ENCODE assay signal across 8 mouse cellular contexts in genomic region chr3:116129841-116130595, GRCm38 (mm10). TPM values are rescaled to one million over a fixed set of nuclear protein-coding genes. Genes with fewer than 3 reads are reported as not detected.
DNase-seq lines count a peak whose midpoint lies in the region; ATAC-seq and TF ChIP-seq lines count a peak whose summit lies in the region.

No protein-coding gene starts in this region.

- peak; percentile 80 for DNase-seq in heart, adult 11 months
- no peak for DNase-seq in heart, adult 9 months (ENCODE audit: low spot score in 2 of 2)
- DNase-seq in kidney, adult 8-10 months = no peak
- DNase-seq in 3T3-L1 (ENCODE audit: low read depth, low spot score) = peak; percentile 58
- DNase-seq in frontal cortex, postnatal 25 days (ENCODE audit: low spot score in 2 of 2) = no peak
- DNase-seq in right cerebral cortex, adult 18-20 months = no peak

- no peaks in the 10 kb centered on the region for H3K9me3 ChIP-seq in kidney, embryonic 16.5 days (ENCODE audit: low read length)

- no peak overlapping the region for H3K4me3 ChIP-seq in kidney, embryonic 16.5 days (ENCODE audit: low read length)
- H3K4me3 ChIP-seq in embryonic fibroblast, embryonic 13.5 days (ENCODE audit: insufficient read depth, low read length) = no peak overlapping the region

- no peaks in the 10 kb centered on the region for H3K4me1 ChIP-seq in kidney, embryonic 16.5 days (ENCODE audit: insufficient read depth, low read length)
- peaks cover 2% of the 10 kb centered on the region; the same call in 1 of the 2 replicates for H3K4me1 ChIP-seq in embryonic fibroblast, embryonic 13.5 days (ENCODE audit: control insufficient read depth, insufficient read depth, low read length)

- no peak overlapping the region for H3K9ac ChIP-seq in kidney, embryonic 16.5 days (replicated peaks; ENCODE audit: low read length)

- TF ChIP-seq POLR2A in embryonic fibroblast, embryonic 13.5 days (IDR thresholded peaks at IDR 0.05; ENCODE audit: low read depth, low read length) = no peak

- H3K36me3 ChIP-seq in kidney, embryonic 16.5 days (ENCODE audit: insufficient read depth, low read length) = no peaks in the 10 kb centered on the region

- 57% methylated on average over 4 of the region's 4 CpGs for WGBS in kidney, embryonic 16.5 days

- no peaks in the 10 kb centered on the region for H3K27me3 ChIP-seq in kidney, embryonic 16.5 days (ENCODE audit: insufficient read depth, low read length)

- ATAC-seq in kidney, embryonic 16.5 days (ENCODE audit: low FRiP score, low TSS enrichment) = no peak

- TF ChIP-seq CTCF in embryonic fibroblast, embryonic 13.5 days (IDR thresholded peaks at IDR 0.05; ENCODE audit: borderline replicate concordance, insufficient read depth, low read length) = no peak

- H3K4me2 ChIP-seq in kidney, embryonic 16.5 days (replicated peaks; ENCODE audit: low read depth, low read length) = peak overlapping the region; percentile 51; the same call in 1 of the 2 replicates

- no peak overlapping the region for H3K27ac ChIP-seq in kidney, embryonic 16.5 days (ENCODE audit: low read length)
- H3K27ac ChIP-seq in embryonic fibroblast, embryonic 13.5 days (ENCODE audit: insufficient read depth, low read length) = peak overlapping the region; percentile 86

RNA-seq across cellular contexts. Expression of gene Vcam1, which starts 0.5 kb away (rescaled TPM):
- 49.2 and 54.2 TPM in 2 replicates for polyA plus RNA-seq in kidney, embryonic 16.5 days (2015; fragmentation: Nextera tagmentation; extraction: Ambion mirVana)
- polyA plus RNA-seq in embryonic fibroblast, embryonic 13.5 days (2011; ENCODE audit: insufficient read length, low read depth, missing spikeins) = 114 and 127 TPM in 2 replicates

Comparison
In these comparisons a context has a peak if more than half of its experiments do, and no peak if none do; other contexts are left out.
1. DNase-seq: peak in heart, adult 11 months (single experiment) and 3T3-L1 (single experiment); none in heart, adult 9 months (0 of 2), kidney, adult 8-10 months (0 of 2), frontal cortex, postnatal 25 days (0 of 2) and right cerebral cortex, adult 18-20 months (single experiment).